9 mouse cellular contexts compared by ENCODE assay signal in genomic region chr9:52158561-52158960, GRCm38 (mm10).
"Had no signal": no experiment of that assay in that cellular context is flagged by ENCODE, and none has a peak within 500 bp of the region (broad histone marks: within the 10 kb centered on the region; RNA-seq: fewer than 3 reads in every experiment).

No protein-coding gene starts in this region.

- H3K9me3 ChIP-seq: limb, embryonic 12.5 days; midbrain, embryonic 12.5 days had no signal

- DNase-seq: kidney, postnatal 25 days; liver; lung, adult 18-20 months; right cerebral cortex, postnatal 14 days; thymus, postnatal 4 days had no signal

- ATAC-seq: midbrain, embryonic 16.5 days had no signal

- H3K27me3 ChIP-seq: limb, embryonic 12.5 days; midbrain, embryonic 12.5 days had no signal

- H3K4me1 ChIP-seq: limb, embryonic 12.5 days had no signal

- H3K9ac ChIP-seq: limb, embryonic 12.5 days; liver, embryonic 14.5 days; midbrain, embryonic 12.5 days had no signal

- H3K4me2 ChIP-seq: limb, embryonic 12.5 days; midbrain, embryonic 12.5 days had no signal

- H3K36me3 ChIP-seq: limb, embryonic 12.5 days had no signal

- H3K4me3 ChIP-seq: limb, embryonic 12.5 days; midbrain, embryonic 12.5 days had no signal

- H3K27ac ChIP-seq: limb, embryonic 12.5 days; liver, embryonic 14.5 days; midbrain, embryonic 12.5 days had no signal
